Mouse (Mus musculus) v-Abl transformed pro-B cells (cell line): Measurements from ENCODE around the gene Tmigd3.

Source experiments
- in situ Hi-C, 2 experiments: fragments of 400-800 bp; cut with MboI; formaldehyde crosslinking; loops; one replicate each; pipeline ENCODE4 v1.15.1; 2025; ENCODE audit not compliant: unreplicated experiment in 2 of 2

Gene Tmigd3

GRCm38 (mm10) chr3:105899394-105900147, 28.9 kb downstream of the Tmigd3 start:
- in situ Hi-C loops: loop anchor here (5.0 to 25.0 kb wide), 5 partner anchors 212 to 1035 kb away; partner anchors contain the start of genes Ddx20 (in 2 of the 2), Capza1 (in 1 of the 2) and St7l (in 1 of the 2)

- in situ Hi-C loops: loop anchor here (10.0 to 25.0 kb wide), 2 partner anchors 388 to 785 kb away; no protein-coding TSS in a partner anchor
Observed at GRCm38 (mm10) chr3:105900266-105900665, 29.6 kb downstream of the Tmigd3 start.

GRCm38 (mm10) chr3:105900716-105901115, 30.0 kb downstream of the Tmigd3 start:
- in situ Hi-C loops: loop anchor here (10.0 to 25.0 kb wide), 2 partner anchors 388 to 786 kb away; no protein-coding TSS in a partner anchor

- in situ Hi-C loops: loop anchor here (10.0 to 25.0 kb wide), 2 partner anchors 389 to 787 kb away; no protein-coding TSS in a partner anchor
Observed at GRCm38 (mm10) chr3:105901468-105901867, 30.8 kb downstream of the Tmigd3 start.

GRCm38 (mm10) chr3:105904213-105904612, 33.5 kb downstream of the Tmigd3 start:
- in situ Hi-C loops: loop anchor here (10.0 to 25.0 kb wide), 2 partner anchors 392 to 789 kb away; no protein-coding TSS in a partner anchor

GRCm38 (mm10) chr3:105904721-105905120, 34.0 kb downstream of the Tmigd3 start:
- in situ Hi-C loops: loop anchor here (5.0 to 25.0 kb wide), 3 partner anchors 392 to 790 kb away; no protein-coding TSS in a partner anchor

GRCm38 (mm10) chr3:105907956-105908655, 37.4 kb downstream of the Tmigd3 start:
- in situ Hi-C loops: loop anchor here (5.0 to 25.0 kb wide), 3 partner anchors 396 to 793 kb away; no protein-coding TSS in a partner anchor

GRCm38 (mm10) chr3:105908976-105909375, 38.3 kb downstream of the Tmigd3 start:
- in situ Hi-C loops: loop anchor here (5.0 to 25.0 kb wide), 3 partner anchors 397 to 794 kb away; no protein-coding TSS in a partner anchor

GRCm38 (mm10) chr3:105910519-105911190, 40.0 kb downstream of the Tmigd3 start:
- in situ Hi-C loops: loop anchor here in 1 of 2 experiments (25.0 kb wide), 1 partner anchor 398 kb away; no protein-coding TSS in a partner anchor

- in situ Hi-C loops: loop anchor here in 1 of 2 experiments (25.0 kb wide), 1 partner anchor 400 kb away; no protein-coding TSS in a partner anchor
Observed at GRCm38 (mm10) chr3:105912097-105912880, 41.6 kb downstream of the Tmigd3 start.

- in situ Hi-C loops: loop anchor here in 1 of 2 experiments (25.0 kb wide), 1 partner anchor 402 kb away; no protein-coding TSS in a partner anchor
Observed at GRCm38 (mm10) chr3:105913839-105914681, 43.4 kb downstream of the Tmigd3 start.

- in situ Hi-C loops: loop anchor here in 1 of 2 experiments (25.0 kb wide), 1 partner anchor 403 kb away; no protein-coding TSS in a partner anchor
Observed at GRCm38 (mm10) chr3:105915281-105915680, 44.6 kb downstream of the Tmigd3 start.

- in situ Hi-C loops: loop anchor here in 1 of 2 experiments (25.0 kb wide), 1 partner anchor 404 kb away; no protein-coding TSS in a partner anchor
Observed at GRCm38 (mm10) chr3:105916455-105916854, 45.8 kb downstream of the Tmigd3 start.

GRCm38 (mm10) chr3:105917656-105918354, 47.1 kb downstream of the Tmigd3 start:
- in situ Hi-C loops: loop anchor here in 1 of 2 experiments (25.0 kb wide), 1 partner anchor 406 kb away; no protein-coding TSS in a partner anchor

GRCm38 (mm10) chr3:105918355-105918745, 47.6 kb downstream of the Tmigd3 start:
- in situ Hi-C loops: loop anchor here in 1 of 2 experiments (25.0 kb wide), 1 partner anchor 406 kb away; no protein-coding TSS in a partner anchor

- in situ Hi-C loops: loop anchor here in 1 of 2 experiments (25.0 kb wide), 1 partner anchor 408 kb away; no protein-coding TSS in a partner anchor
Observed at GRCm38 (mm10) chr3:105920743-105921142, 50.0 kb downstream of the Tmigd3 start.

GRCm38 (mm10) chr3:105921959-105922358, 51.3 kb downstream of the Tmigd3 start:
- in situ Hi-C loops: loop anchor here in 1 of 2 experiments (25.0 kb wide), 1 partner anchor 410 kb away; no protein-coding TSS in a partner anchor
